Mouse (Mus musculus) megakaryocyte, embryonic 14.5 days (primary cell): ENCODE data around the gene Rnf26. TPM values are rescaled to one million over a fixed set of nuclear protein-coding genes. Genes with fewer than 3 reads are reported as not detected.

Source experiments
- H3K27me3 ChIP-seq: replicated peaks from 2 replicates; pipeline ENCODE3; 2012; ENCODE audit warnings: inconsistent platforms
- H3K36me3 ChIP-seq: replicated peaks from 2 replicates; pipeline ENCODE3; 2012; ENCODE audit warnings: low read length, inconsistent platforms, mixed read lengths
- H3K4me1 ChIP-seq: 2 replicates; pipeline ENCODE4 v1.6.1; 2012; ENCODE audit warnings: inconsistent platforms
- H3K4me3 ChIP-seq: replicated peaks from 2 replicates; pipeline ENCODE3; 2012; ENCODE audit warnings: moderate library complexity, mild to moderate bottlenecking, inconsistent platforms
- H3K9me3 ChIP-seq: 2 replicates; pipeline ENCODE4 v1.6.1; 2012; ENCODE audit warnings: inconsistent platforms
- FLI1 ChIP-seq: IDR thresholded peaks from 2 replicates; pipeline ENCODE4 v1.6.1; 2012; ENCODE audit warnings: low read length, inconsistent platforms, mixed read lengths
- GATA1 ChIP-seq: IDR thresholded peaks from 3 replicates; pipeline ENCODE4 v1.6.1; 2012; ENCODE audit warnings: mixed read lengths, low read length, inconsistent platforms, borderline replicate concordance
- polyA plus RNA-seq: library from polyadenylated mRNA; stranded (reverse); fragments of >175 nt; gene quantifications from 2 replicates; pipeline ENCODE4 v1.2.3, GENCODE M21; 2012; ENCODE audit warnings: low replicate concordance; ENCODE audit not compliant: insufficient read depth

Rnf26 gene
- polyA plus RNA-seq, 1 experiment: 22.2 TPM

DNA sequence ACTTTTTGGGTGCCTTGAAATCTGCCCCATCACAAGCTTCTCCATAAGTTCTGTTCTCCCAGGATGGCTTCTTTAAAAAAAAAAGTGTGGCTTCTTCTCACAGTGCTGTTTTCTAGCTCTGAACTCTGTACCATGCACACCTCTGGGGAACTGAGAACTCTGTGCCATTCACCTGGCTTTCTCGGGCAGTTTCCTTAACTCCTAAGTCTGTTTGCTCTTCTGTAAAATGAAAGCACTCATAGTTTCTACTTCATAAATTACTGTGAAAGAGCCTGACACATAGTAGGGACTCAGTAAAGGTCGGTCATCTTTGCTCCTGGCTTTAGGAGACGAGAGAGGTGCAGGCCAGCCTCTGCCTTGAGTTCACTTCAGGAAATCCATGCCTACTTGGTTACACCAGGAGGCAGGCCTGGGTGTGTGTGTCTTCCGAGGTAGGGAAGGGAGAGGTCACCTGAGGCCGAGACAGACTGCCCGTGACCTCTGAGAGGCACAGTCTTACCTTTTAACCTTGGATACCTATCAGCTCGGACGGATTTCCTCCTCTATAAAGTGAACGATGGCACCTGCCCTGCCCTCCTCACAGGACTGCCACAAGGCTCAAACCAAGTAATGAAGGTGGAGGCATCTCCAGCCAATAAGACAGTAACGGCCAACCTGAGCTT, 35.0 kb downstream of the Rnf26 start:
- no peaks in the 10 kb centered on the region for H3K36me3 ChIP-seq
- peaks cover 39% of the 10 kb centered on the region for H3K4me1 ChIP-seq
- no peaks in the 10 kb centered on the region for H3K9me3 ChIP-seq
- H3K4me3 ChIP-seq: no peak overlapping the region
- no peak for TF ChIP-seq FLI1
- TF ChIP-seq GATA1: no peak
- H3K27me3 ChIP-seq: peaks cover 84% of the 10 kb centered on the region

- Histone ChIP-seq H3K36me3 (no peaks in the 10 kb centered on the region), H3K4me3 (no peak overlapping the region), H3K9me3 (no peaks in the 10 kb centered on the region), H3K4me1 (peaks cover 32% of the 10 kb centered on the region), H3K27me3 (peaks cover 84% of the 10 kb centered on the region)
- TF ChIP-seq FLI1 (no peak), GATA1 (no peak)
Measured at GRCm38 (mm10) chr9:44077266-44077910, 35.9 kb downstream of the Rnf26 start.

GRCm38 (mm10) chr9:44076764-44077120, 36.6 kb downstream of the Rnf26 start:
- no peaks in the 10 kb centered on the region for H3K9me3 ChIP-seq
- H3K36me3 ChIP-seq: no peaks in the 10 kb centered on the region
- peaks cover 85% of the 10 kb centered on the region for H3K27me3 ChIP-seq
- H3K4me1 ChIP-seq: peaks cover 39% of the 10 kb centered on the region
- no peak overlapping the region for H3K4me3 ChIP-seq
- TF ChIP-seq FLI1 (no peak), GATA1 (no peak)

- TF ChIP-seq GATA1 (no peak), FLI1 (no peak)
- Histone ChIP-seq H3K4me1 (peaks cover 42% of the 10 kb centered on the region), H3K4me3 (no peak overlapping the region), H3K27me3 (peaks cover 87% of the 10 kb centered on the region), H3K36me3 (no peaks in the 10 kb centered on the region), H3K9me3 (no peaks in the 10 kb centered on the region)
Measured at GRCm38 (mm10) chr9:44075996-44076763, 37.1 kb downstream of the Rnf26 start.

DNA sequence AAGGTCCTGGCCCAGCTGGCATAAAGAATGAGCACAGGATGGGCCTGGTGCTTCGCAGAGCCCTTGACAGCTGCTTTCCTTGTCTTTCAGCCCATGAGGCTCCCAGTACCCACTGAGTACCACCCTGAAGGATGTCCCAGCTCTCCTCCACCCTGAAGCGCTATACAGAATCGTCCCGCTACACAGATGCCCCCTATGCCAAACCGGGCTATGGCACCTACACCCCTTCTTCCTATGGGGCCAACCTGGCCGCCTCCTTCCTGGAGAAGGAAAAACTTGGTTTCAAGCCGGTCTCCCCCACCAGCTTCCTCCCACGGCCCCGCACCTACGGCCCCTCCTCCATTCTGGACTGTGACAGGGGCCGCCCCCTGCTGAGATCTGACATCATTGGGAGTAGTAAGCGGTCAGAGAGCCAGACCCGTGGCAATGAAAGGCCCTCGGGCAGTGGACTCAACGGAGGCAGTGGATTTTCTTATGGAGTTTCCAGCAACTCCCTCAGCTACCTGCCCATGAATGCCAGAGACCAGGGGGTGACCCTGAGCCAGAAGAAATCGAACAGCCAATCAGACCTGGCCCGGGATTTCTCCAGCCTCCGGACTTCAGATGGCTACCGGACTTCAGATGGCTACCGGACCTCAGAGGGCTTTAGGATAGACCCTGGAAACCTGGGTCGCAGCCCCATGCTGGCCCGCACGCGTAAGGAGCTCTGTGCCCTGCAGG, 37.9 kb downstream of the Rnf26 start:
- H3K27me3 ChIP-seq: peaks cover 88% of the 10 kb centered on the region
- H3K4me3 ChIP-seq: no peak overlapping the region
- TF ChIP-seq FLI1 (no peak), GATA1 (no peak)
- no peaks in the 10 kb centered on the region for H3K9me3 ChIP-seq
- H3K4me1 ChIP-seq: peaks cover 45% of the 10 kb centered on the region
- no peaks in the 10 kb centered on the region for H3K36me3 ChIP-seq

GRCm38 (mm10) chr9:44074395-44075275, 38.7 kb downstream of the Rnf26 start:
- peaks cover 41% of the 10 kb centered on the region for H3K4me1 ChIP-seq
- no peaks in the 10 kb centered on the region for H3K9me3 ChIP-seq
- no peaks in the 10 kb centered on the region for H3K36me3 ChIP-seq
- no peak overlapping the region for H3K4me3 ChIP-seq
- no peak for TF ChIP-seq GATA1
- no peak for TF ChIP-seq FLI1
- H3K27me3 ChIP-seq: peaks cover 88% of the 10 kb centered on the region

GRCm38 (mm10) chr9:44073115-44073514, 40.2 kb downstream of the Rnf26 start:
- no peak for TF ChIP-seq GATA1
- TF ChIP-seq FLI1: no peak
- Histone ChIP-seq H3K4me3 (no peak overlapping the region), H3K4me1 (peaks cover 28% of the 10 kb centered on the region), H3K36me3 (no peaks in the 10 kb centered on the region), H3K9me3 (no peaks in the 10 kb centered on the region), H3K27me3 (peaks cover 80% of the 10 kb centered on the region)

- H3K36me3 ChIP-seq: no peaks in the 10 kb centered on the region
- no peak for TF ChIP-seq FLI1
- no peak for TF ChIP-seq GATA1
- H3K27me3 ChIP-seq: peaks cover 80% of the 10 kb centered on the region
- no peaks in the 10 kb centered on the region for H3K9me3 ChIP-seq
- H3K4me3 ChIP-seq: no peak overlapping the region
- H3K4me1 ChIP-seq: peaks cover 32% of the 10 kb centered on the region
Measured at GRCm38 (mm10) chr9:44072599-44072915, 40.8 kb downstream of the Rnf26 start.
